Mouse (Mus musculus): ENCODE results near the gene Manba. TPM values are rescaled to one million over a fixed set of nuclear protein-coding genes. Genes with fewer than 3 reads are reported as not detected.
"Not testable (repeated sequence)": the region's sequence is repeated elsewhere in the genome, so short reads cannot be mapped to it uniquely, and the experiment has no call there.

Gene Manba
- polyA plus RNA-seq, 1 experiment from 2014 or later = 9.2 TPM

GRCm38 (mm10) chr3:135497956-135498355 lies 12.5 kb downstream of the Manba start:
- not testable (repeated sequence) for H3K4me3 ChIP-seq (ENCODE audit: low read depth, low read length); H3K4me1 ChIP-seq (ENCODE audit: insufficient read depth, low read depth, low read length); DNase-seq (ENCODE audit: low spot score); ATAC-seq; H3K9me3 ChIP-seq (ENCODE audit: low read length); H3K27me3 ChIP-seq (replicated peaks; ENCODE audit: insufficient read depth, low read length); H3K4me2 ChIP-seq (replicated peaks; ENCODE audit: low read depth, low read length); H3K27ac ChIP-seq (ENCODE audit: low read length); H3K36me3 ChIP-seq (ENCODE audit: insufficient read depth, low read length); H3K9ac ChIP-seq (replicated peaks; ENCODE audit: low read depth)
- WGBS = 75% methylated on average over 4 of the region's 4 CpGs
- peak; percentile 11; the same call in 1 of the 2 replicates for TF ChIP-seq CTCF (IDR thresholded peaks at IDR 0.05)

- Histone ChIP-seq H3K4me3 (ENCODE audit: low read depth, low read length) (no peak overlapping the region), H3K27ac (ENCODE audit: low read length) (no peak overlapping the region), H3K9me3 (ENCODE audit: low read length) (no peaks in the 10 kb centered on the region), H3K9ac (replicated peaks; ENCODE audit: low read depth) (no peak overlapping the region), H3K27me3 (replicated peaks; ENCODE audit: insufficient read depth, low read length) (no peaks in the 10 kb centered on the region), H3K36me3 (ENCODE audit: insufficient read depth, low read length) (no peaks in the 10 kb centered on the region), H3K4me1 (ENCODE audit: insufficient read depth, low read depth, low read length) (no peaks in the 10 kb centered on the region), H3K4me2 (replicated peaks; ENCODE audit: low read depth, low read length) (no peak overlapping the region)
- no peak for DNase-seq (ENCODE audit: low spot score)
- no peak for TF ChIP-seq CTCF (IDR thresholded peaks at IDR 0.05)
- no peak for TF ChIP-seq EP300 (IDR thresholded peaks at IDR 0.05)
- no peak for ATAC-seq
- 58% methylated on average over 5 of the region's 5 CpGs for WGBS
Measured at GRCm38 (mm10) chr3:135498891-135499290, 13.5 kb downstream of the Manba start.

GRCm38 (mm10) chr3:135503160-135503559 lies 17.7 kb downstream of the Manba start:
- no peak overlapping the region for H3K4me2 ChIP-seq (replicated peaks; ENCODE audit: low read depth, low read length)

GRCm38 (mm10) chr3:135505369-135505909 lies 20.0 kb downstream of the Manba start:
- no peak overlapping the region for H3K9ac ChIP-seq (replicated peaks; ENCODE audit: low read depth)
- no peaks in the 10 kb centered on the region for H3K36me3 ChIP-seq (ENCODE audit: insufficient read depth, low read length)
- WGBS = 48% methylated on average over 10 of the region's 10 CpGs
- TF ChIP-seq CTCF (IDR thresholded peaks at IDR 0.05) (peak; percentile 87), EP300 (IDR thresholded peaks at IDR 0.05) (no peak)
- peak; percentile 58 for ATAC-seq
- DNase-seq (ENCODE audit: low spot score) = peak; percentile 72
- no peaks in the 10 kb centered on the region for H3K9me3 ChIP-seq (ENCODE audit: low read length)
- H3K4me3 ChIP-seq (ENCODE audit: low read depth, low read length) = no peak overlapping the region
- no peak overlapping the region for H3K27ac ChIP-seq (ENCODE audit: low read length)
- no peaks in the 10 kb centered on the region for H3K27me3 ChIP-seq (replicated peaks; ENCODE audit: insufficient read depth, low read length)
- H3K4me2 ChIP-seq (replicated peaks; ENCODE audit: low read depth, low read length) = no peak overlapping the region
- H3K4me1 ChIP-seq (ENCODE audit: insufficient read depth, low read depth, low read length) = no peaks in the 10 kb centered on the region

More at GRCm38 (mm10) chr3:135503160-135503559, 17.7 kb downstream of the Manba start:
- no peak overlapping the region for H3K4me3 ChIP-seq (ENCODE audit: low read depth, low read length)
- no peak for DNase-seq (ENCODE audit: low spot score)
- H3K9me3 ChIP-seq (ENCODE audit: low read length) = no peaks in the 10 kb centered on the region
- no peak overlapping the region for H3K9ac ChIP-seq (replicated peaks; ENCODE audit: low read depth)
- no peaks in the 10 kb centered on the region for H3K27me3 ChIP-seq (replicated peaks; ENCODE audit: insufficient read depth, low read length)
- WGBS = 75% methylated on average over 5 of the region's 5 CpGs
- H3K27ac ChIP-seq (ENCODE audit: low read length) = no peak overlapping the region
- H3K4me1 ChIP-seq (ENCODE audit: insufficient read depth, low read depth, low read length) = no peaks in the 10 kb centered on the region
- TF ChIP-seq CTCF (IDR thresholded peaks at IDR 0.05) = no peak
- no peak for TF ChIP-seq EP300 (IDR thresholded peaks at IDR 0.05)
- ATAC-seq = no peak
- H3K36me3 ChIP-seq (ENCODE audit: insufficient read depth, low read length) = no peaks in the 10 kb centered on the region

- 77% methylated on average over 13 of the region's 13 CpGs for WGBS
- TF ChIP-seq EP300 (IDR thresholded peaks at IDR 0.05) = no peak
- TF ChIP-seq CTCF (IDR thresholded peaks at IDR 0.05) = no peak
- Histone ChIP-seq H3K4me3 (ENCODE audit: low read depth, low read length) (no peak overlapping the region), H3K27me3 (replicated peaks; ENCODE audit: insufficient read depth, low read length) (no peaks in the 10 kb centered on the region), H3K36me3 (ENCODE audit: insufficient read depth, low read length) (no peaks in the 10 kb centered on the region), H3K4me1 (ENCODE audit: insufficient read depth, low read depth, low read length) (no peaks in the 10 kb centered on the region), H3K9ac (replicated peaks; ENCODE audit: low read depth) (no peak overlapping the region), H3K9me3 (ENCODE audit: low read length) (no peaks in the 10 kb centered on the region), H3K4me2 (replicated peaks; ENCODE audit: low read depth, low read length) (no peak overlapping the region), H3K27ac (ENCODE audit: low read length) (no peak overlapping the region)
- ATAC-seq (0 out of 2 replicates have a peak, but pooled peaks have one; percentile 8), DNase-seq (ENCODE audit: low spot score) (no peak)
Measured at GRCm38 (mm10) chr3:135505916-135506482, 20.6 kb downstream of the Manba start.

GRCm38 (mm10) chr3:135507506-135507905 lies 22.1 kb downstream of the Manba start:
- no peak overlapping the region for H3K4me2 ChIP-seq (replicated peaks; ENCODE audit: low read depth, low read length)
- H3K27me3 ChIP-seq (replicated peaks; ENCODE audit: insufficient read depth, low read length) = no peaks in the 10 kb centered on the region
- no peak overlapping the region for H3K27ac ChIP-seq (ENCODE audit: low read length)
- H3K36me3 ChIP-seq (ENCODE audit: insufficient read depth, low read length) = no peaks in the 10 kb centered on the region
- WGBS = 84% methylated on average over 7 of the region's 7 CpGs
- TF ChIP-seq EP300 (IDR thresholded peaks at IDR 0.05) = no peak
- no peak for TF ChIP-seq CTCF (IDR thresholded peaks at IDR 0.05)
- DNase-seq (ENCODE audit: low spot score) (no peak), ATAC-seq (no peak)
- H3K9ac ChIP-seq (replicated peaks; ENCODE audit: low read depth) = no peak overlapping the region
- no peak overlapping the region for H3K4me3 ChIP-seq (ENCODE audit: low read depth, low read length)
- no peaks in the 10 kb centered on the region for H3K9me3 ChIP-seq (ENCODE audit: low read length)
- 0 out of 2 replicates have a peak, but pooled peaks cover 3% of the 10 kb centered on the region for H3K4me1 ChIP-seq (ENCODE audit: insufficient read depth, low read depth, low read length)

Measured in lung, postnatal 0 days (tissue).